18 mouse cellular contexts compared by ENCODE assay signal in genomic region chr2:32898983-32899382, GRCm38 (mm10). TPM values are rescaled to one million over a fixed set of nuclear protein-coding genes. Genes with fewer than 3 reads are reported as not detected.
DNase-seq lines count a peak whose midpoint lies in the region; ATAC-seq and TF ChIP-seq lines count a peak whose summit lies in the region.
"Had no signal": no experiment of that assay in that cellular context is flagged by ENCODE, and none has a peak within 500 bp of the region (broad histone marks: within the 10 kb centered on the region; RNA-seq: fewer than 3 reads in every experiment).

No protein-coding gene starts in this region.

- 70% methylated on average over 7 of the region's 7 CpGs for WGBS in heart, embryonic 11.5 days (ENCODE audit: insufficient replicate concordance)
- 91% methylated on average over 6 of the region's 7 CpGs for WGBS in macrophage (ENCODE audit: missing documents)

- no peaks in the 10 kb centered on the region for H3K9me3 ChIP-seq in heart, embryonic 11.5 days (replicated peaks; ENCODE audit: control insufficient read depth, low read length)
- H3K9me3 ChIP-seq: limb, embryonic 12.5 days; midbrain, embryonic 10.5 days had no signal

- peaks cover 100% of the 10 kb centered on the region for H3K79me2 ChIP-seq in macrophage (ENCODE audit: inconsistent target)

- peaks cover 45% of the 10 kb centered on the region for H3K4me1 ChIP-seq in heart, embryonic 11.5 days (ENCODE audit: control insufficient read depth, insufficient read depth, low read length)
- H3K4me1 ChIP-seq in bone marrow macrophage, adult 2 months (ENCODE audit: control insufficient read depth, insufficient read depth, low read length) = peaks cover 73% of the 10 kb centered on the region

- TF ChIP-seq POLR2A in bone marrow macrophage, adult 2 months (IDR thresholded peaks at IDR 0.05; ENCODE audit: borderline replicate concordance, low read depth, low read length) = no peak

- no peak overlapping the region for H3K4me3 ChIP-seq in heart, embryonic 11.5 days (ENCODE audit: low read depth, low read length)
- H3K4me3 ChIP-seq in bone marrow macrophage, adult 2 months (ENCODE audit: insufficient read depth, low read length) = no peak overlapping the region
- H3K4me3 ChIP-seq in macrophage (ENCODE audit: inconsistent target) = no peak overlapping the region
- H3K4me3 ChIP-seq: erythroblast, embryonic 14.5 days; limb, embryonic 12.5 days; midbrain, embryonic 10.5 days had no signal

- no peak overlapping the region for H3K27ac ChIP-seq in heart, embryonic 11.5 days (ENCODE audit: low read depth, low read length)
- peak overlapping the region; percentile 53; the same call in 1 of the 2 replicates for H3K27ac ChIP-seq in bone marrow macrophage, adult 2 months (ENCODE audit: insufficient read depth, low read depth, low read length)
- H3K27ac ChIP-seq in macrophage = peak overlapping the region; percentile 94
- H3K27ac ChIP-seq: limb, embryonic 12.5 days; midbrain, embryonic 10.5 days had no signal

- H3K36me3 ChIP-seq in heart, embryonic 11.5 days (ENCODE audit: control insufficient read depth, insufficient read depth, low read length) = peaks cover 3% of the 10 kb centered on the region; the same call in 1 of the 2 replicates
- no peaks in the 10 kb centered on the region for H3K36me3 ChIP-seq in macrophage (ENCODE audit: inconsistent target)
- H3K36me3 ChIP-seq: limb, embryonic 12.5 days; midbrain, embryonic 10.5 days had no signal

- no peak for TF ChIP-seq CTCF in bone marrow macrophage, adult 2 months (IDR thresholded peaks at IDR 0.05; ENCODE audit: low read depth, low read length)

- H3K9ac ChIP-seq in heart, embryonic 11.5 days (ENCODE audit: low read depth, low read length) = 0 out of 2 replicates have a peak overlapping the region, but pooled peaks have one; percentile 22
- H3K9ac ChIP-seq: limb, embryonic 12.5 days had no signal

- no peaks in the 10 kb centered on the region for H3K27me3 ChIP-seq in heart, embryonic 11.5 days (ENCODE audit: control insufficient read depth, insufficient read depth, low read length)
- H3K27me3 ChIP-seq: limb, embryonic 12.5 days; Patski had no signal

- no peak for ATAC-seq in heart, embryonic 11.5 days (replicated peaks; ENCODE audit: insufficient number of reproducible peaks, low FRiP score, low TSS enrichment)
- no peak for ATAC-seq in megakaryocyte, adult 5-6 weeks (ENCODE audit: poor library complexity, severe bottlenecking)
- ATAC-seq: Patski had no signal

- no peak overlapping the region for H3K4me2 ChIP-seq in heart, embryonic 11.5 days
- H3K4me2 ChIP-seq: limb, embryonic 12.5 days had no signal

- DNase-seq in heart, adult 8-10 months (ENCODE audit: low spot score) = no peak
- peak; percentile 71 for DNase-seq in kidney, postnatal 10 days
- DNase-seq in layer of hippocampus, adult 9-10 months (ENCODE audit: low spot score) = no peak
- DNase-seq in right cerebral cortex, postnatal 25 days = no peak
- DNase-seq: adrenal gland, postnatal 36 days; cerebellum, adult 9-11 months; gastrocnemius, postnatal 14 days; heart, postnatal 4 days; right cerebral cortex, postnatal 4 days; thymus, adult 18-20 months had no signal

RNA-seq across cellular contexts. Expression of gene Fam129b, which starts 23.1 kb away (rescaled TPM):
- polyA plus RNA-seq in heart, embryonic 11.5 days (2014; fragmentation: Nextera tagmentation; extraction: Ambion mirVana) = 21.5 and 24.2 TPM in 2 replicates
- 10 to 100 TPM; 19.1 to 26.8 (median 22.6) TPM for total RNA-seq in heart, adult 8-10 months (2022)
- 78.3 and 90.1 TPM in 2 replicates for polyA plus RNA-seq in bone marrow macrophage, adult 2 months (2012; ENCODE audit: insufficient read depth, insufficient read length, missing spikeins)
- total RNA-seq in macrophage (2018; cell fraction: chromatin; rRNA removed) = 100 to 1,000 TPM in 13 of 26 experiments, 10 to 100 TPM in 13; 35.9 to 648 (median 91.5) TPM
- total RNA-seq in macrophage (2018; cell fraction: cytosol; rRNA removed) = 100 to 1,000 TPM in 14 of 26 experiments, 10 to 100 TPM in 12; 52.3 to 460 (median 164) TPM
- total RNA-seq in macrophage (2018; cell fraction: nucleus; rRNA removed) = 100 to 1,000 TPM in 13 of 26 experiments, 10 to 100 TPM in 13; 39.2 to 371 (median 100) TPM
- polyA plus RNA-seq in macrophage (2018) = 117 to 240 TPM (median 185 TPM) in 3 replicates
- 18.4 and 20.9 TPM in 2 replicates for total RNA-seq in megakaryocyte, adult 5-6 weeks (2015)
- total RNA-seq in megakaryocyte, adult 5-6 weeks (2017) = 38.3 and 40.7 TPM in 2 replicates

RNA-seq across cellular contexts. Expression of gene Stxbp1, which starts 51.9 kb away (rescaled TPM):
- polyA plus RNA-seq in heart, embryonic 11.5 days (2014; fragmentation: Nextera tagmentation; extraction: Ambion mirVana) = 20.6 and 26.1 TPM in 2 replicates
- total RNA-seq in heart, adult 8-10 months (2022) = 10 to 100 TPM in 3 of 4 experiments, 1 to 10 TPM in 1; 8.5 to 10.8 (median 10.5) TPM
- polyA plus RNA-seq in bone marrow macrophage, adult 2 months (2012; ENCODE audit: insufficient read depth, insufficient read length, missing spikeins) = 17.1 and 17.7 TPM in 2 replicates
- total RNA-seq in macrophage (2018; cell fraction: chromatin; rRNA removed) = 10 to 100 TPM; 17.2 to 71.6 (median 25.6) TPM
- 10 to 100 TPM; 10.5 to 25.5 (median 16.1) TPM for total RNA-seq in macrophage (2018; cell fraction: cytosol; rRNA removed)
- 10 to 100 TPM; 14.4 to 64.5 (median 22.2) TPM for total RNA-seq in macrophage (2018; cell fraction: nucleus; rRNA removed)
- 9.7 to 16.3 TPM (median 12.2 TPM) in 3 replicates for polyA plus RNA-seq in macrophage (2018)
- total RNA-seq in megakaryocyte, adult 5-6 weeks (2015) = 0.09 and 0.30 TPM in 2 replicates
- total RNA-seq in megakaryocyte, adult 5-6 weeks (2017) = 0.48 and 1.3 TPM in 2 replicates
